Mouse (Mus musculus) hindbrain, embryonic 12.5 days (tissue): Measurements from ENCODE around the gene Frk. TPM values are rescaled to one million over a fixed set of nuclear protein-coding genes. Genes with fewer than 3 reads are reported as not detected.

ENCODE experiments used
- ATAC-seq: fragments of 200-750 bp; cut with Nextera tagmentation; 2 replicates; pipeline ENCODE4 v1.8.0; 2017; ENCODE audit warnings: moderate TSS enrichment; ENCODE audit not compliant: low FRiP score
- H3K27ac ChIP-seq: fragments of 300-500 bp; sonication (generic); 2 replicates; pipeline ENCODE4 v1.5.1; 2016; ENCODE audit warnings: mild to moderate bottlenecking
- H3K27me3 ChIP-seq: fragments of 300-500 bp; sonication (generic); 2 replicates; pipeline ENCODE4 v1.6.1; 2016; ENCODE audit warnings: mild to moderate bottlenecking
- H3K36me3 ChIP-seq: fragments of 300-500 bp; sonication (generic); 2 replicates; pipeline ENCODE4 v1.6.1; 2016; ENCODE audit warnings: mild to moderate bottlenecking
- H3K4me1 ChIP-seq: fragments of 300-500 bp; sonication (generic); 2 replicates; pipeline ENCODE4 v1.6.1; 2016
- H3K4me2 ChIP-seq: fragments of 300-500 bp; sonication (generic); replicated peaks from 2 replicates; pipeline ENCODE4 v1.6.1; 2016; ENCODE audit warnings: mild to moderate bottlenecking
- H3K4me3 ChIP-seq: fragments of 300-500 bp; sonication (generic); 2 replicates; pipeline ENCODE4 v1.5.1; 2016; ENCODE audit warnings: mild to moderate bottlenecking
- H3K9ac ChIP-seq: fragments of 300-500 bp; sonication (generic); 2 replicates; pipeline ENCODE4 v1.6.1; 2016; ENCODE audit warnings: mild to moderate bottlenecking, moderate library complexity
- H3K9me3 ChIP-seq: fragments of 300-500 bp; sonication (generic); replicated peaks from 2 replicates; pipeline ENCODE4 v1.6.1; 2016; ENCODE audit warnings: mild to moderate bottlenecking
- WGBS: fragments of 180-500 bp; shearing (Covaris S2); methylation state at CpG from one replicate; pipeline ENCODE4 v1.1.7; 2016; 5-methylcytosine and 5-hydroxymethylcytosine counted together
- polyA plus RNA-seq: library from polyadenylated mRNA; unstranded; fragments of >200 nt; fragmentation: Nextera tagmentation; extraction: Ambion mirVana; gene quantifications from 2 replicates; pipeline ENCODE4 v1.2.1, GENCODE M21; 2016

The Frk gene
- polyA plus RNA-seq, 1 experiment from 2014 or later, result 3.3 TPM

DNA sequence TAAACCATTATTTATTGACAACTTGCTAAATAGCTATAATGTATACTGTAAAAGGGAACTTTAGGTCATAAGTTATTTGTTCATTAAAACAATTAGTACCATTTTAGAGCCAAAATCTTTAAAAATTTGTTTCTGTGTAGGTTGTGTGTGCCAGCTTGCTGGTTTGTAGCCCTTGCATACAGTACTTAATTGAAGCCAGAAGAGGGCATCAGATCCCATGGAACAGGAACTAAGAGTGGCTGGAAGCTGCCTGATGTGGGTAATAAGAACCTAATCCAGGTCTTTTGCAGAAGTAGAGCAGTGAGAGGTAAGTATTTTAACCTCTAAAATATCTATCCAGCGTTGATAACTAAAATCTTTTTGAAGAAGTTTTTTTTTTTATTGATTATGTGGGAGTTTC is 155.0 kb downstream of the Frk start:
- WGBS, result 70% methylated on average over 1 of the region's 1 CpGs
- H3K27me3 ChIP-seq, result no peaks in the 10 kb centered on the region
- H3K4me2 ChIP-seq, result no peak overlapping the region
- H3K4me3 ChIP-seq, result no peak overlapping the region
- ATAC-seq, result no peak
- H3K9ac ChIP-seq, result no peak overlapping the region
- H3K9me3 ChIP-seq, result no peaks in the 10 kb centered on the region
- H3K36me3 ChIP-seq, result no peaks in the 10 kb centered on the region
- no peaks in the 10 kb centered on the region for H3K4me1 ChIP-seq
- H3K27ac ChIP-seq, result no peak overlapping the region

Other genes with a start within 250 kb of the Frk start
- 129 and 140 TPM in 2 replicates for gene Tspyl1, start 201.2 kb upstream of the Frk start, polyA plus RNA-seq
- gene Tspyl4, start 186.0 kb upstream of the Frk start, polyA plus RNA-seq, result 134 and 153 TPM in 2 replicates
- gene Col10a1, start 93.4 kb upstream of the Frk start, polyA plus RNA-seq, result 0.42 TPM in 1 of 2 replicates, not detected in the other
- gene Nt5dc1, start 64.8 kb upstream of the Frk start, polyA plus RNA-seq, result 5.1 and 5.9 TPM in 2 replicates